Mouse (Mus musculus) urinary bladder, postnatal 4 days (tissue): Measurements from ENCODE around the gene Cfap58.

Experiments
- DNase-seq, 2 experiments: peaks; one replicate each; pipeline ENCODE4 v3.0.0; 2021 to 2022; ENCODE audit warnings: low spot score in 2 of 2

Gene Cfap58

DNA sequence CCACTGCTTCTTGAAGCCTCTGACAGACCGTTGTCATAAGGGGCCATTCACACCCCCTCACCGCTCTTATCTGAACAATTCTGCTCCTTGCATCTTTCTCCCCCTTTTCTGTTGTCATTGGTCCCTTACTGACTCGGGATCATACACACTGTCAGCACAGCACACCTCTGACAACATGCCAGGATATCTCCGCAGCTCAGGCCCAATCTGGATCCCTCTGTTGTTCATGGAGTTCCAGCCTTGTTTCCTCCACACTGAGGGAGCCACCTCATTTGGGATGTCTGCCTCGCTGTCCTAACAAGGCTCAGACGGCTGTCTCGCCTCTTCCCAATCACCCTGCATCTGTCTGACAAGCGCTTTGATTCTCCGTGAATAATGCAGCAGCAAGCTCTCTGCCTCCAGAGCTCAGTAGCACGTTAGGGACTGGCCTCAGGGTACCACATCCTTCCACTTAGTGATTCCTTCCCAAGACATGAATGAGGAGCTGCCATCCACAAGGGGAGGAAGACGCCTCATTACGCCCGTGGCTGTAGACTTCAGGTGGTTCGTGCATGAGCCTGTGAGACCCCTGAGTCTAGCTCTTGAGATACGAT is 40.7 kb downstream of the Cfap58 start:
- no peak for DNase-seq

DNA sequence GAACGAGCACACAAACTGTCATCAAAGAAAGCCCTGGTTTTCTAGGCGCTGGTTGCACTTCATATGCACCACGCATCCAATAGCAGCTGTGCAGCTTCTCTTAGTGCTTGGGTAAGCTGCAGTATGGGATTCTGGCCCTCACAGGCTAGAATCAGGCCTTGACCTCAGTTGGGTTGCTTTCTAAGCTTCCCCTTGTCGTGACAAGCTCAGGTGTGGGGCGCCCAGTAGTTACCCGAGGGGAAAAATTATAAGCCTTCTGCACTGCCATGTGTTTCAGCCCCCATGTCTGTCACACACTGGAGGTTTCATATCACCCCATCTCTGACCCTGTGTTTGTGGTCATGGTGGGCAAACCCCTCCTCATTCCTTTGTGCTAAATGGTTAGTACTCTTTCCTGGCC is 42.0 kb downstream of the Cfap58 start:
- no peak for DNase-seq

DNA sequence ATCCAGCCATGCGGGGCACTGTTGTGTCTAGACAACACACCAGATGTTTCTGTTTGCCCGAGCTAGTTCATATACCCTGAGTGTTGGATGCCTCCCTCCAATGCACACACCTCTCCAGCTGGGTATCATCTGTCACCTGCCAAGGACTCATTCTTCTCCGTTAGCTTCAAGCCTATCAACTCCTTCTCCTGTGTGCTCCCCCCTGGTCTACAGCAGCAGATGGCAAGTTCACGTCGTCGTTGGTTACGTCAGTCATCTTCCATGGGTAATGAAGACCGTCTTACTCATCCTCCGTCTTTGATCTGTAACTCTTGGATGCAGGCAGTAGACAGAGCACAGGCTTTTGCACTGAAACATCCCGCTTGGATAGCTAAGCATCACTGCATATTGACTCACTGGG is 42.8 kb downstream of the Cfap58 start:
- no peak for DNase-seq

DNA sequence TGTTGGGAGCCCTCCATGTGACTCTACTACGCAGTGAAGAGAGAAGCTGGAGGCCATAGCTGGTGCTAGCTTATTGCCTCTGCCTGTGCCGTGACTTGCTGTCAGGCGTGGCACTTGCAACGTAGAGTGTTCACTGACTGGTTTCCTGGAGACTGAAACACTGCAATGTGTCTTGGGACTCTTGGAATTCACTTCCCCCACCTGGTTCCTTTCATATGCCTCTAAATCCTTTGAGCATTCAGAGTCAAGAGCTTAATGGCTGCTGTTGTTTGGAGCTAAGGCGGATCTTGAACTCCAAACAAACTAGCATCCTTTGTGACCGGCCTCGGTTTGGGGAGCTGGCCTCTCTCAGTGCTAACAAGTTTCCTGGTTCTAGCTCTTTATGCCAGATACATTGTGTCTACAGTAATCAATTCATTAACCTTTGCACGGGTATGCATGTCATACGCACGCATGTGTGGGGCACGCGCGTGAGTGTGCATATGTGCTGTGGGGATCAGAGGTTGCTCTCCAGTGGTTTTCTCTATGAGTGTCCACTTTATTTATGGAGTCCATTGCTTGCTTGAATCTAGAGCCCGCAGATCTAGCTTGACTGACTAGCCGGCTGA is 48.2 kb downstream of the Cfap58 start:
- DNase-seq, result no peak

DNA sequence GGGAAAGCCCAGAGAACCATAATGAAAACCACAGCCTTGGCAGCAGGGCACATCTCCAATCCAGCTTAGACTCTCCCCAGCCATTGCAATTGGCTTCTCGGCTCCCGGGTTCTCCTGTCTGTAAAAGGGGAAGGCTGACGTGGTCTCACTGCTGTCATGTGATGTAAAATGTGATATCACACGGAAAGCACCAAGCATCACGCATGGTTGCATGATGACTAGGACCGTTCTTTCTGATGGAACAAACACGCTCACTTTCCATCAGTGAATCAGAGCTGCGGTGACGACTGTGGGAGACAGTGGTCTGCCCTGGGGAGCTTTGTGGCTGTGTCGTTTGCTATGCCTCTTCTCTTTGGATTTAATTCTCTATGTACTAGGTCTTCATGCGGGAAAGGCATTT is 50.5 kb downstream of the Cfap58 start:
- no peak for DNase-seq

DNA sequence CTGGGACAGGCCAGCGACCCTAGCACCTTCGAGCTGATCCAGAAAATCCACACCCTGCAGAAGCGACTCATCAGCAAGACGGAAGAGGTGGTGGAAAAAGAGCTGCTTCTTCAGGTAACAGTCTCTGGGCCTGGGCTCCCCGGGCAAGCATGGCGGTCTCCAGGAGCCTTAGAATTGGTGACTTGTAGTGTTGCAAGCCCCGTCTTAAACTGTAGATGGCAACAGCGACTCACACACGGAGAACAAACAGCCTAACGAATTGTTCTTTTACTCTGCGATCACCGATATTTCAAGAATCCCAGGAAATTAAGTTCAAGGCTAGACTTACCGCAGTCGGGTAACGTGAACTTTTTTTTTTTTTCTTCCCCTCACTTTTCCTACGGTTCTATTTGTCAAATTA is 51.0 kb downstream of the Cfap58 start:
- DNase-seq, result no peak

DNA sequence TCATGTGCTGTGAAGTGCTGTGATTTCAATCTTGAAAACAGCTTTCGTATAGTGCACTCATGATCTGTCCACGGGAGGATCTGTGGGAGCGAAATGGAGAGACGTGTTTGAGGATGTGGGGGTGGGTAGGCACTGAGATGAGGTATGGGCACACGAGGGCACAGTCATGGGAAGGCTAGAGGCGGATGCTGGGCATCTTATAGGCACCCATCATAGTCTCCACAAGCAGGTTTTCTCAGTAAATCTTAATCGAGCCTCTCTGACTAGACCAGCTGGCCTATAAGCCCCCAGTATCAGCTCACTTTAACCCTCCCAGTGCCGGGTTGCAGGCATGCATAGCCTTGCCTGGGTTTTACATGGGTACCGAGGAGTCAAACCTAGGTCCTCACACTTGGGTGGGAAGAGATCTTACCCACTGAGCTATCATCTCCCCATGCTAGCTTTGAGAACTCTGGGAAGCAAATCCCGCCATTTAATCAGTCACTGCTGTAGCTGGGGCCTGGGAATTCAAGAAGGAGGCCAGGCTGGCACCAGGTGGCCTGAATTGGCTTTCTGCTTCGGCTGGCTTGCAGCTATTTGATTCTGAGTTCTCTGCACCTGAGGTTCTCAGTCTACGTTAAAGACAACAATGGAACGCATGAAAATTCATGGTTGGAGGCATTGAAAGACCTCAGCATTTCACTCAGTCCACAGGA is 51.6 kb downstream of the Cfap58 start:
- no peak for DNase-seq

DNA sequence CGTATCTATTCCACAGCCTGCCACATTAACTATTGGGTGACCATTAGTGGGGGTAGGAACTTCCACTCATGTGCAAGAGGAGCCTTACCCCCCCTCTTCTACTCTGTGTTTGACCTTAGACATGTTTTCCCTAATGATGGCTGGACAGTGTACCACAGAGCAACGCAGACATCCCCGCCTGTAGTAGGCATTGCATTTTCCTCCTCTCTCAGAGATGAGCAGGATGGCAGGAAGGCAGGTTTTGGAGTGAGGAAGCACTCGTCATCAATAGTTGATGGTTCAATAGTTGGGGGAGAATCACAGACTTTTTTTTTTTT is 52.1 kb downstream of the Cfap58 start:
- no peak for DNase-seq

DNA sequence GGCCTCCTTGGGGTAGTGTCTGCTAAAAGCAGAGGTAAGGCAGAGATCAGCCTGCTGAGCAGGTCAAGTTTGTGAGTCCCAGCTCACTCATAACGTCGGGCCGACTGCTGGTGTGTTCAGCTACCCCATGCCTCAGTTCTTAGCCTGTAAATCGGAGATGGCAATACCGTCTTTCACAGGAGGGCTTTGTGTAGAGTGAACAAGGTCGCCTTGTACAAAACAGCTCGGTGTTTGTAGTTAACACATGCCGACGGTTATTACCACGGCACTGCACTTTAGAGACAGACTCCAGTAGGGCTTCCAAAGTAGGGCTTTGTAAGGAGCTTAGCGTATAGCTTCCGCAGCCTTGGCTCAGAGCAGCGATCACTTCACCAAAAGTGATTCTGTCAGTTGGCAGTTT is 63.8 kb downstream of the Cfap58 start:
- DNase-seq, result no peak

DNA sequence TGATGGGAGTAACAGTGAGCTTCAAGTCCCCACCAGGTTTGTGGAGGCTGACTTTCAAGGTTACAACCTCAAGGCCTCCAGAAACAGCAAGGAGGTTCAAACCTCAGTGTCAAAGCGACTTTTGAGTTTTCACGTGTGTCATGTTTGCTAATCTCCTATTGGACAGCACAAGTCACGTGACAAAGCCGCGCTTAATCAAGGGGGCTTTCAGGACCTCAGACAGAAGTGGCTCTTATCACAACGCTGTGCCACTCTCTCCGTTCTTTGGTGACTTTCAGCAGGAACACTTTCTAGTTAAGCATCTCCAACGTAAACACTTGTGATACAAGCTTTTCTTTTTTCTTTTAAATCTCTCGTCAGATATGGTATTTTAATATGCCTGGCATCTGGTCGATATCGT is 64.3 kb downstream of the Cfap58 start:
- no peak for DNase-seq

DNA sequence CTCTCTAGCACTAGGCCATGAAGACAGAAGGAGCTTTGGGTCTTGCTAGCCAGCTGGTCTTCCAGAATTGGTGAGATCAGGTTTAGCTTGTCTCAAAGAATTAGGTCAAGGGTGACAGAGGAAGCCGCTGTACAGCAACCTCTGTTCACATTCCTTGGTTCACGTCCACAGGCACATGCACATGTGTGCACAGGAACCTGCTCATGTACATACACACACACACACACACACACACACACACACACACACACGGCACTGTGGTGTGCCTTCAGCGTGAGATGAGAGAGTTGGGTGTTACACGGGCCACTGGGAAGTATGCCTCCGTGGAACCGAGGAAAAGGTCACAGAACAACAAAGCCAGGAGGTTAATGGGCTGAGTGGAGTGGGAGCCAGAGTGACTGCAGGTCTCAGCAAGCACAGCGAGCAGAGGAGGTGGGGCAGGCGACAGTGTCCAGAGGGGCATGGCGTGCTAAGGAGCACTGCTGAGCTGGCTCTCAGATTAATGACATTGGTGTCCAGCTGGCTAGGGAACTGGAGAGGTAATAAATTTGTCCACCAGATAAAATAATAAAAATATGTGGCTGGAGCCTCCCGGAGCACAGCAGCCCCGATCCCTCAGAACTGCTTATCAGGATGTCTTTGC is 71.4 kb downstream of the Cfap58 start:
- no peak for DNase-seq

DNA sequence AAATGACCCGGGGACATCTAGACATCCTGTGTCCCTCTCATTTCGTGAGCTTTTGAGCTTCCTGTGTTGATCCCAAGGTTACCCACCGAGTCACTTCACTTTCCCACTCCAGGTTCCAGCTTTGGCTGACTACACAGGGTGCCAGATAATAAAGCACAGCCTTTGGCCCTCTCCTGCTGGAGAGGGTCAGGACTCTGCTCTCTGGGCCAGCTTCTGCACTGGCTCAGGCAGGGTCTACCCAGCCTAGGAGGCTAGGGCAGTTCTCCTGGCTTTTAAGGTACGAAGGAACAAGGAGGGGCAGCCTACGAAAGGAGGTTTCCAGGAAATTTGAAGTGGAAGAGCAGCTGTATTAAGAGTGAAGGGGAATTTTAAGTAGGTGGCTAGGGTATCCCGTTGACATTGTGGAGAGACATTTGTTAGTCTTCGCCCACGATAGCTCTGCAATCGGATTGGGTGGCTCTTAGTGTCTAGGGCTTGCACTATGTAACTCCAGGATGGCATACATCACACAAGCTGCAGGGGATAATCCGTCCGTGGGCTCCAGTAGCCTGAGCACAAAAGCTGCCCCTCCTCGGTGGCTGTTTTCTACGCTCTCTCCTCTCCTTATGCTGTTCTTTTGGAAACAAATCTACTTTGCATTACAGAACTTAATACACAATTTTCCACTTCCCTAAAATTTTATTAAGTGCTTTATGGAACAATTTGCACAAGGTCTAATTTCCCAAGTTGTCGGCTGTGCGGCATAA is 72.3 kb downstream of the Cfap58 start:
- DNase-seq, result no peak

DNA sequence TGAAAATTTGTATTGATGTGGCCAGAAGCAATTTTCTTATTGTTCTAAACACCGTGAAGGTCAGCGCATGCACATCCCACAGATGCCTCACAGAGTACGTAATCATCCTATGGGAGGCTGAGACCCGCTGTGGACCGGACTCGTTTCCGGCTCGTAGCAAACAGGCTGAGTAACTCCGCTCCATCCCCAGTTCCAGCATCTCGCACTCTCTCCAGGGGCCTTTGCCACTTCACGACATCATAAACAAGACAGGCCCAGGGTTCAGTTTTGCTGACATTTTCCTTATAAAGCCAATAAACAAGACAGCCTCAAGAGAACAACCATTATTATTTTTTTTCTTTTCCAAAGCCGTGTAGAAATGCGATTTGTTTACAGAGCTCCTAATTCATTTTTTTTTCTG is 82.6 kb downstream of the Cfap58 start:
- DNase-seq, result no peak

DNA sequence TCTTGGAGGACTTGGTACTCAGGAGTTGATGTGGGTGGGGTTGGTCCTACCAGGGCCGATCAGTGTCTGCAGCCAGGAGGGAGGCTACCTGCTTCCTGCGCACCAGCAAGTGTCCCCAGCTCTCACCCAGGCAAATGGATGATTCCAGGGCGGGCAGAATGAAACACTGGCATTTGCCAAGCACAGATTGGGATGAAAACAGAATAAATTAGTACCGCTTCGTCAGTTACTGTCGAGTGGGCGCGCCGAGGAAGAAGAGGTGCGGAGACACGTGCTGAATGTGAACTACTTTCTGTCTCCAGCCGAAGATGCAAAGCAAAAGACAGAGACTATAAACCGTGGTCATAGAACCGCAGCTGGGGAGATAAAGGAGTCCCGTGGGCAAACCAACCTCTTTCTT is 84.0 kb downstream of the Cfap58 start:
- no peak for DNase-seq

DNA sequence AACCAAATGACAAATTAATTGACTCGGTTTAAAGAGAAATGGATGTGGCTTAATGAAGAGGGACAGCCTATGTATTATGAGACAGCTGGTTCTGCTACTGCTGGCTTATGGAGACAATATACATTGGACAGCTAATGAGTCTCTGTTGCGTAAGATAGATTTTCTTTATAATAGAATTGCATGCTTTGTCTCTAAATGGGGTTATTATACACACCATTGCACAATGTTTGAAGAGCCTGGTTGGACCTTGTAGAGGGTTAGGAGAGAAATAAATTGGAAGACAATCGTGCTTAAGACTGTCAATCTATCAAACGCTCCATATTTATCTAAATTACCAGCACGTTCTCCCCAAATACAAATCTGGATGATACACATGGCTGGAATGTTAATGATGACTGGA is 85.3 kb downstream of the Cfap58 start:
- DNase-seq, result no peak

DNA sequence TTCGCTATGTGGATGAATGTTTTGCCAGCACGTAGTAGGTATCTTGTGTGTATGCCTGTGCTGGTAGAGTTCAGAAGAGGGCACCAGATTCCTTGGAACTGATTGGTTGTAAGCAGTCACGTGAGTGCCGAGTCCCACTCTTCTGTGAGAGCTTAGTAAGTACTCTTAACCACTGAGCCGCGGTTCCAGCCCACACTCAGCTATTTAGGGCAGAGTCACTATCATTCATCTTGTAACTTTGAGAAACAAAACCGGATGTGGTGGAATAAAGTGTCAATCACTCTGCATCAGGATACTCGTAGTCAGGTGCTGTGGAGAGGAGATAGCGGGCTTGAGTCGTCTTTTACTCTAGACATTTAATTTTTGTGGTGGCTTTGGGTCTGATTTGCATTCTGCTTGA is 86.3 kb downstream of the Cfap58 start:
- DNase-seq, result no peak

DNA sequence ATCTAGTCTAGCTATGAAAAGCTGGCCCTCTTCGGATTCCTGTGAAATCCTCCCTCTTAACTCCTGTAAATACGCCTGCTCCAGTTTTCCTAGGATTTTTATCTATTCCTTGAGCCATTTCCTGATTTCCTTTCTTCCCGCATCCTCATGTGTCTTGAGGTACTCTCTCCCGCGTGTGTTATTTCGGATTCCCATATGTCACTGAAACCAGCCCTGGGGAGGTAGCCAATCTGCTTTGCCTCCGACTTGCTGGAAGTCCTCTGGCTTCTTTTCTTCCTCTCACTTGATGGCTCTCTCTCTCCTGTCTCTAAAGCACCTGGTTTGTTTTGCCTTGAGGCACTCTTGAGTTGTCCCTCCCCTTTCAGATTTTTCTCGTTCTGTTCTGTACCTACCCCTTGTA is 87.9 kb downstream of the Cfap58 start:
- DNase-seq, result no peak

DNA sequence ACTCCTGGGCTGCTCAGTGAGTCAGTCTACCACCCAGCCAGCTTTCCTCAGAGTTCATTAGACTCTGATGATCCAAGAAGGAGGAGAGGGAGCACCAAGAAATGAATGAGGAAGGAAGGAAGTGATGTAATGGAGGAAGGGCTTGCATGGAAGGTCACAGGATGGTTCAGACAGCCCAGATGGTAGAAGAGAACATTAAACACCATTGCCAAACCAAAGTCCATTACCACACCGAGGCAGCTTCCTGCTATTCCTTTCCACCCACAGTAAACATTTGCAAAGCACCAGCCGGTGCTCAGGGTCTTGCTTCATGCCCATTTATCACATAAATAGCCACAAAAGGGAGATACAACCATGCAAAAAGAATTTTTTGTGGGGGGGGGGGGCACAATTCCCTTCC is 89.4 kb downstream of the Cfap58 start:
- no peak for DNase-seq

DNA sequence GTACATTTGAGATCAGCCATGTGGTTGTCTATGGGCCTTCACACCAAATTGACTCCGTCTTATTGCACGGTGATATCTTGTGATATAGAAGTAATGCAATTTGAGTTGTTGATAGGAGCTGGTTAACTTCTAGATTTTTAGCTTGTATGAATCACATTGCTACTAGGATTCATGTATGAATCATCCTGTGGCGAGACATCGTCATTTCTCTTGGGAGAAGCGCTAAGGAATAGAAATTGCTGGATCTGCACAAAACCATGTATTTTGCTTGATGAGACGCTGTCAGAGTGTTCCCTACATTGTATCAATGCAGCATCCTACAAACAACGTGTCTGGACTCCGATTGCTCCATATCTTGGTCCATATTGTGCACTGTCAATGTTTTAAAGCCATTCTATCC is 102.1 kb downstream of the Cfap58 start:
- no peak for DNase-seq

DNA sequence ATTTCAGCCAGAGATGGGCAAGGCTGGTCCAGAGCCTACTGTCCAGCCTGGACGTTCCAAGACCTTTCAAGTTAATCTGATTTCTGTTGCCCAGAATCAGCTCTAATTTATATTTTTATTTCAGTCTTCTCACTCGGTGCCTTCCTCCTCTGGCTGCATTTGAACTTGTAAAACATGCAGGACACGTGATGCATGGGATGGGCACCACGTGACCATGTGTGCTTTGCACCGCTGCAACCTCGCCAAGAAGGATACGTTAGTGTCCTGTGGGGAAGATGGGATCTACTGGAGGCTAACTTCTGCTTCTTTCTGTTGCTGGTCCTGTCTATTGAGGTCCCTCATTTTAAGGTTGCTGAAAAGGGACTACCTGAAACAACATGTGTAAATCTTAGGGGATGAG is 109.8 kb downstream of the Cfap58 start:
- no peak for DNase-seq

DNA sequence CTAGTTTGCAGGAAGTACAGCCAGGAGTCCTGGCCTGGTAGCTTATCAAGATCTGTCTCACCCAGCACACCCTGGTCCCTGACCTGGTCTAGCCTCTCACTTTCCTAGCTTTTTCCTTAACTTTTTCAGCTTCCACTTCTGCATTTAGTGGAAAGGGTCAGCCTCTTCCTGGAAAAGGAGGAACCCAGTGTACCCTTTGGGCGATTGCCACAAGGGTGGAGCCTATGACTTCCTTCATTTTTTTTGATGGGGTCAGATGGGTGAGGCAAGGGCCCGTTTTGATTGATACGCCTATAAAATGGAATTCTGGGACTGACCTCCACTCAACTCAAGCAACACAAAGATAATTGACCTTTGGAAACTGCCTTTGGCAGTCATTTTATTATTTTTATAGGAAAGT is 111.9 kb downstream of the Cfap58 start:
- DNase-seq, result no peak

DNA sequence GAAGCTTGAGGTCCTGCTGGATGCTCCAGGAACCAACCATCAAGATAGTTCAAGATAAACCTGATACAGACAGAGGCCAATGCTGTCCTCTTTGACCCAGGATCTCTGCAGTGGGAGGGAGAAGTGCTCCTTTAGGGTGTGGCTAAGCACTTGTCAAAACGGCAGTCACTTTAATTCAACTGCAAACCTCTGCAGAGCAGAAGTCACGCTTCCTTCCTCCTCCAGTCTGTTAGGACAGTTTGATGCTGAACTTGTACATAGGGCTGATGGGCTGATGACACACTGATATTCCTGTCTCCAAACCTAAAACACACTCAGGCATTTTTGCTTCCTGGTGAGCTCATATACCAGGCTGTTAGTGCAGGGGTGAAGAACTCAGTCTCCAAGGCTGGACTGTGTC is 125.8 kb downstream of the Cfap58 start:
- no peak for DNase-seq

DNA sequence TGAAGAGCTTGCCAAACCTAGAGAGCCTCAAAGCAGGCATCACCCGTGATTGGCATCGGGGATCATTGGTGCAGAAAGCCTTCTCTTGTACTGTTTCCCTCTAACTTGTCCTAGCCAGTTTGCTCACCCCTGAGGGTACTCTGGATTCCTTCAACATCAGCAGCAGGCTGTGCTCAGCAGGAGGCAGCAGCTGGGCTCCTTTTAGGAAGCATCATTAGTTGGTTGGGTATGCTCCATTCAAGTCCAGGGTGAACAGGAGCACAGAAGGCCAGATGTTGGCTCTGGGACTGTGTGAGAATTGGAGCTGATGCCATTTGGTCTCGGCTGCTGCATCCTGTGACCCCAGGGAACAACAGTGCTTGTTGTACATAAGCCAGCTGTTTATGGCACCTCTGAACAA is 142.2 kb downstream of the Cfap58 start:
- no peak for DNase-seq
